Mouse (Mus musculus): ENCODE measurements around the gene Zfp37. TPM values are rescaled to one million over a fixed set of nuclear protein-coding genes. Genes with fewer than 3 reads are reported as not detected.
"Not testable (repeated sequence)": the region's sequence is repeated elsewhere in the genome, so short reads cannot be mapped to it uniquely, and the experiment has no call there.

The Zfp37 gene
- polyA plus RNA-seq, 1 experiment: 0.50 TPM

DNA sequence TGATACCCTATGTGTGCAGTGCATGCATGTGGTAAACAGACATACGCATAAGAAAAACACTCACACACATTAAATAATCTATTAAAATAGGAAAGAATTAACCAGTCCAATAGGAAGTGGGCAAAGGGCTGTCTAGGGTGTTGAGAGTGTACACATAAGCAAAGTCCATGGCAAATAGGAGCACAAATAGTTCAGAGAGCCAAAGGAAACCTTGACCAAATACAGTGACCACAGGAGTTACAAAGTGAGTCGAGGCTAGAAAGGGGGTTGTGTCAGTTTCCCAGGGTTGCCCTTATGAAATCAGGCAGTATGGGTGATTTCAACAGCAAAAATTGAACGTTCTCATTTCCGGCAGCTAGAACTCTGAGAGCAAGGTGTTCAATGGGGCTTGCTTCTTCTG, 56.4 kb downstream of the Zfp37 start:
- no peak for DNase-seq
- no peak for TF ChIP-seq CTCF (conservative IDR thresholded peaks at IDR 0.05; ENCODE audit: insufficient read depth, insufficient read length, low read depth, low read length)
- TF ChIP-seq POLR2A (IDR thresholded peaks at IDR 0.05; ENCODE audit: low read depth, low read length): no peak
- WGBS: 81% methylated on average over 4 of the region's 4 CpGs
- no peaks in the 10 kb centered on the region for H3K36me3 ChIP-seq (ENCODE audit: control insufficient read depth, insufficient read depth, low read length)
- no peaks in the 10 kb centered on the region for H3K27me3 ChIP-seq (replicated peaks; ENCODE audit: control insufficient read depth, insufficient read depth, low read length)
- H3K4me1 ChIP-seq (ENCODE audit: control insufficient read depth, insufficient read depth, low read length): no peaks in the 10 kb centered on the region
- H3K4me3 ChIP-seq (ENCODE audit: insufficient read depth, low read depth, low read length): no peak overlapping the region
- no peak overlapping the region for H3K27ac ChIP-seq (ENCODE audit: insufficient read depth, low read depth, low read length)

DNA sequence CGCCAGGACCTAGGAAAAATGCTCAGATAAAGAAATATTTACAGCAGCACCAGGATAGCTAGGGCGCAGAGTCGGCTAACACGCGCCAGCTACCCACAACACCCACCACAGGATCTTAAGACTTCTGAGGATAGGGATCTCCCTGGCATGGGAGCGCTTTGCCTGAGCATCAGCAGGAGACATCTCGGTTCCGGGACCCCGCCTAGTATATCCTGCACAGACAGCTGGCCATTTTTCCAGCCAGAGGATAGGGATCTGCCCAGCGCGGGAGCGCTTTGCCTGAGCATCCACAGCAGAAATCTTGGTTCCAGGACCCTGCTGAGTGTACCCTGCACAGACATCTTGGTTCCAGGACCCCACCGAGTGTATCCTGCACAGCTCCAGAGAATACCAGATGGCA, 63.2 kb downstream of the Zfp37 start:
- not testable (repeated sequence) for DNase-seq; H3K4me1 ChIP-seq (ENCODE audit: control insufficient read depth, insufficient read depth, low read length); H3K27me3 ChIP-seq (replicated peaks; ENCODE audit: control insufficient read depth, insufficient read depth, low read length); H3K4me3 ChIP-seq (ENCODE audit: insufficient read depth, low read depth, low read length); H3K36me3 ChIP-seq (ENCODE audit: control insufficient read depth, insufficient read depth, low read length); H3K27ac ChIP-seq (ENCODE audit: insufficient read depth, low read depth, low read length)
- 92% methylated on average over 13 of the region's 13 CpGs for WGBS

DNA sequence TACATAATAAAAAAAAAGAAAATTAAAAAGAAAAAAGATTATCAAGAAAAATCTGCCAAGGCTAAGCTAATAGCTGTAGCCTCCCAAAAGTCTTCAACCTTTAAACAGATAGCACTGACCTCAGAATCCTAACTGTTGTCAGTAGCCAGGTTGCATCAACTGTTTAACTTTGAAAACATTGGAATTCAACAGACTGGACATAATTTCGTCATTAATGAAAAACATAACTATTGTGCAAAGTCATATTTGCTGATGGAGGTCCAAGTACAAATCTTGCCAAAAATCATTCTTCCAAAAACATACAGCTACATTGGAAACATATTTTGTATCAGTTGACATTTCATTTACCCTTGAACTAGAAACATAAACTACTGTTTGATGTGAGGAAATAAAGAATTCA, 72.4 kb downstream of the Zfp37 start:
- no peaks in the 10 kb centered on the region for H3K36me3 ChIP-seq (ENCODE audit: control insufficient read depth, insufficient read depth, low read length)
- no peak for DNase-seq
- no peaks in the 10 kb centered on the region for H3K4me1 ChIP-seq (ENCODE audit: control insufficient read depth, insufficient read depth, low read length)
- no peaks in the 10 kb centered on the region for H3K27me3 ChIP-seq (replicated peaks; ENCODE audit: control insufficient read depth, insufficient read depth, low read length)
- 56% methylated on average over 1 of the region's 1 CpGs for WGBS
- no peak overlapping the region for H3K27ac ChIP-seq (ENCODE audit: insufficient read depth, low read depth, low read length)
- H3K4me3 ChIP-seq (ENCODE audit: insufficient read depth, low read depth, low read length): no peak overlapping the region
- no peak for TF ChIP-seq POLR2A (IDR thresholded peaks at IDR 0.05; ENCODE audit: low read depth, low read length)
- TF ChIP-seq CTCF (conservative IDR thresholded peaks at IDR 0.05; ENCODE audit: insufficient read depth, insufficient read length, low read depth, low read length): no peak

DNA sequence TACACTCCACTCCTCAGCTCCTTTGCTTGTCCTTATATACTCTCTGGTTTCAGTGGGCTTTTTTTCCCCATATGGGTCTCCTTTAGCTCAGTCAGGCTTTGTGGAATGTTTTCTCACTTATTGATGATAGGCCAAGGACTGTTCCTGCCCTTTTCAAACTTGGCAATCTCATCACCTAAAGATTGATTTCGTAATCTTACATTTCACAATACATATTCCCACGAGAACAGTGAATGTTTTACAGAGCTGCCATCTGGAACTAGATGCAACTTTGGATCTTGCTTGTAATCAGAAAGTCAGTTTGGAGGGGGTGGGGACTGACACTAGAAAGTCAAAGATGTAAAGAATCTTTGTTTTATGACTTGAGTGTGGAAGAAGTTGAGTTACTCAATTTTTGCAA, 80.0 kb downstream of the Zfp37 start, which contains the start of gene Mup21:
Mup21 (minus strand) TSS at position 53 of the 400 bp plus-strand sequence.
- no peaks in the 10 kb centered on the region for H3K4me1 ChIP-seq (ENCODE audit: control insufficient read depth, insufficient read depth, low read length)
- H3K36me3 ChIP-seq (ENCODE audit: control insufficient read depth, insufficient read depth, low read length): no peaks in the 10 kb centered on the region
- no peak within 1 kb of the TSS for H3K27ac ChIP-seq (ENCODE audit: insufficient read depth, low read depth, low read length)
- H3K4me3 ChIP-seq (ENCODE audit: insufficient read depth, low read depth, low read length): no peak within 1 kb of the TSS
- WGBS: 74% methylated on average over 2 of the region's 2 CpGs
- no peaks in the 10 kb centered on the region for H3K27me3 ChIP-seq (replicated peaks; ENCODE audit: control insufficient read depth, insufficient read depth, low read length)
- no peak for DNase-seq
- TF ChIP-seq CTCF (conservative IDR thresholded peaks at IDR 0.05; ENCODE audit: insufficient read depth, insufficient read length, low read depth, low read length) (no peak), POLR2A (IDR thresholded peaks at IDR 0.05; ENCODE audit: low read depth, low read length) (no peak)

Other genes starting within 250 kb of the Zfp37 start
- not detected in 2 replicates for gene Mup20, start 176.9 kb downstream of the Zfp37 start, polyA plus RNA-seq (2012; rRNA removed)
- gene Mup3, start 143.7 kb downstream of the Zfp37 start, polyA plus RNA-seq (2012; rRNA removed): 0.17 and 0.30 TPM in 2 replicates
- not detected in 2 replicates for gene Mup21, start 80.2 kb downstream of the Zfp37 start, polyA plus RNA-seq (2012; rRNA removed)
- 26.6 and 33.0 TPM in 2 replicates for gene Slc31a2, start 31.5 kb upstream of the Zfp37 start, polyA plus RNA-seq (2012; rRNA removed)
- 32.2 and 36.6 TPM in 2 replicates for gene Fkbp15, start 129.5 kb upstream of the Zfp37 start, polyA plus RNA-seq (2012; rRNA removed)
- 69.1 and 78.3 TPM in 2 replicates for gene Slc31a1, start 129.7 kb upstream of the Zfp37 start, polyA plus RNA-seq (2012; rRNA removed)
- gene Cdc26, start 177.6 kb upstream of the Zfp37 start, polyA plus RNA-seq (2012; rRNA removed): 25.3 and 31.7 TPM in 2 replicates
- 10.4 and 10.9 TPM in 2 replicates for gene Prpf4, start 177.8 kb upstream of the Zfp37 start, polyA plus RNA-seq (2012; rRNA removed)
- 180 and 248 TPM in 2 replicates for gene Rnf183, start 204.2 kb upstream of the Zfp37 start, polyA plus RNA-seq (2012; rRNA removed)
- 10.5 and 12.3 TPM in 2 replicates for gene Wdr31, start 239.8 kb upstream of the Zfp37 start, polyA plus RNA-seq (2012; rRNA removed)
- 51.1 and 52.4 TPM in 2 replicates for gene Bspry, start 249.0 kb upstream of the Zfp37 start, polyA plus RNA-seq (2012; rRNA removed)